Mouse (Mus musculus) liver, embryonic 14.5 days (tissue): Measurements from ENCODE around the gene Wbp1l. TPM values are rescaled to one million over a fixed set of nuclear protein-coding genes. Genes with fewer than 3 reads are reported as not detected.

Experiments used
- ATAC-seq: fragments of 200-750 bp; cut with Nextera tagmentation; 2 replicates; pipeline ENCODE4 v1.8.0; 2017; ENCODE audit warnings: moderate number of reproducible peaks, mild to moderate bottlenecking, moderate library complexity; ENCODE audit not compliant: insufficient read depth
- DNase-seq, 3 experiments: peaks; one replicate each; pipeline ENCODE4 v3.0.0-alpha.2; 2012 to 2013; ENCODE audit warnings: low read depth in 3 of 3, low spot score in 3 of 3
- H3K27ac ChIP-seq: fragments of 300-500 bp; sonication (generic); 2 replicates; pipeline ENCODE4 v1.5.1; 2014; ENCODE audit warnings: moderate library complexity, mild to moderate bottlenecking, control low read depth, inconsistent platforms
- H3K27me3 ChIP-seq: fragments of 300-500 bp; sonication (generic); 2 replicates; pipeline ENCODE4 v1.6.1; 2014; ENCODE audit warnings: mild to moderate bottlenecking, low read length, moderate library complexity; ENCODE audit not compliant: control insufficient read depth, insufficient read depth
- H3K36me3 ChIP-seq: fragments of 300-500 bp; sonication (generic); replicated peaks from 2 replicates; pipeline ENCODE4 v1.6.1; 2014; ENCODE audit warnings: low read depth; ENCODE audit not compliant: control insufficient read depth, insufficient read depth
- H3K4me1 ChIP-seq, 2 experiments: fragments of 200-500 bp in 1 of 2; fragments of 300-500 bp in 1 of 2; sonication (generic) in 1 of 2; replicated peaks; 2 replicates each; pipeline ENCODE4 v1.6.1; 2012 to 2014; ENCODE audit warnings: antibody characterized with exemption in 1 of 2, inconsistent platforms in 1 of 2, low read length in 1 of 2; ENCODE audit not compliant: control insufficient read depth in 2 of 2, insufficient read depth in 2 of 2
- H3K4me2 ChIP-seq: fragments of 300-500 bp; sonication (generic); 2 replicates; pipeline ENCODE4 v1.6.1; 2014; ENCODE audit warnings: low read depth, mild to moderate bottlenecking, control low read depth, moderate library complexity
- H3K4me3 ChIP-seq, 2 experiments: fragments of 200-500 bp in 1 of 2; fragments of 300-500 bp in 1 of 2; sonication (generic) in 1 of 2; 2 replicates each; pipeline ENCODE4 v1.5.1; 2012 to 2014; ENCODE audit warnings: low read depth in 2 of 2, low read length in 2 of 2, mild to moderate bottlenecking in 2 of 2, control low read depth in 1 of 2, inconsistent platforms in 1 of 2, moderate library complexity in 1 of 2; ENCODE audit not compliant: insufficient read depth in 1 of 2
- H3K9ac ChIP-seq: fragments of 300-500 bp; sonication (generic); replicated peaks from 2 replicates; pipeline ENCODE4 v1.6.1; 2014; ENCODE audit warnings: mild to moderate bottlenecking, control low read depth, moderate library complexity
- H3K9me3 ChIP-seq: fragments of 300-500 bp; sonication (generic); 2 replicates; pipeline ENCODE4 v1.6.1; 2016; ENCODE audit warnings: low read length, mixed read lengths; ENCODE audit not compliant: control insufficient read depth
- CTCF ChIP-seq: IDR thresholded peaks from 2 replicates; pipeline ENCODE4 v1.5.1; 2016; ENCODE audit warnings: antibody characterized with exemption, low read depth, control low read depth
- EP300 ChIP-seq: IDR thresholded peaks from 2 replicates; pipeline ENCODE4 v1.6.1; 2016; ENCODE audit warnings: antibody characterized with exemption, low read depth
- WGBS: fragments of 180-500 bp; shearing (Covaris S2); extraction: QIAGEN DNeasy Blood & Tissue Kit; methylation state at CpG from one replicate; pipeline ENCODE4 v1.1.7; 2014; ENCODE audit not compliant: insufficient replicate concordance; 5-methylcytosine and 5-hydroxymethylcytosine counted together
- polyA plus RNA-seq, 2 experiments: library from polyadenylated mRNA; depleted of rRNA in 1 of 2; stranded (reverse) in 1 of 2; unstranded in 1 of 2; fragments of >200 nt; fragmentation: Nextera tagmentation in 1 of 2; extraction: Ambion mirVana in 1 of 2; gene quantifications; 2 replicates each; pipeline versions ENCODE4 v1.2.1 to v1.2.3; 2012 to 2014

The Wbp1l gene
- polyA plus RNA-seq, 2 experiments, result 9.8 to 10.6 TPM

GRCm38 (mm10) chr19:46623194-46623667 is 24.3 kb downstream of the Wbp1l start:
- DNase-seq (no peak), ATAC-seq (no peak; the same call in 1 of the 2 replicates)
- Histone ChIP-seq H3K36me3 (no peaks in the 10 kb centered on the region), H3K4me3 (peak overlapping the region; percentile 21 to 30; a peak in 3 of 4 replicates), H3K4me2 (peak overlapping the region; percentile 47), H3K27ac (no peak overlapping the region), H3K9me3 (no peaks in the 10 kb centered on the region), H3K9ac (no peak overlapping the region), H3K4me1 (peaks cover 0 to 6% of the 10 kb centered on the region in 2 experiments; a peak in 1 of 4 replicates), H3K27me3 (no peaks in the 10 kb centered on the region)
- WGBS, result 28% methylated on average over 16 of the region's 16 CpGs
- TF ChIP-seq CTCF, result no peak
- TF ChIP-seq EP300, result no peak

GRCm38 (mm10) chr19:46623790-46624772 is 25.2 kb downstream of the Wbp1l start:
- peak overlapping the region; percentile 47 for H3K4me2 ChIP-seq
- no peaks in the 10 kb centered on the region for H3K27me3 ChIP-seq
- peak overlapping the region; percentile 21 to 30; a peak in 3 of 4 replicates for H3K4me3 ChIP-seq
- H3K27ac ChIP-seq, result no peak overlapping the region
- TF ChIP-seq CTCF (no peak), EP300 (no peak)
- H3K9me3 ChIP-seq, result no peaks in the 10 kb centered on the region
- H3K36me3 ChIP-seq, result no peaks in the 10 kb centered on the region
- ATAC-seq (peak; percentile 9; the same call in 1 of the 2 replicates), DNase-seq (no peak)
- H3K9ac ChIP-seq, result no peak overlapping the region
- WGBS, result 69% methylated on average over 19 of the region's 19 CpGs
- peaks cover 0 to 8% of the 10 kb centered on the region in 2 experiments; a peak in 1 of 4 replicates for H3K4me1 ChIP-seq

GRCm38 (mm10) chr19:46625015-46625414 is 26.1 kb downstream of the Wbp1l start:
- H3K4me3 ChIP-seq, result no peak overlapping the region

GRCm38 (mm10) chr19:46625519-46625918 is 26.6 kb downstream of the Wbp1l start:
- Histone ChIP-seq H3K4me3 (no peak overlapping the region), H3K27me3 (no peaks in the 10 kb centered on the region), H3K9me3 (no peaks in the 10 kb centered on the region), H3K27ac (no peak overlapping the region), H3K9ac (no peak overlapping the region), H3K4me2 (no peak overlapping the region), H3K4me1 (peaks cover 0 to 12% of the 10 kb centered on the region in 2 experiments; a peak in 1 of 4 replicates), H3K36me3 (no peaks in the 10 kb centered on the region)
- no peak for TF ChIP-seq CTCF
- TF ChIP-seq EP300, result no peak
- ATAC-seq (no peak), DNase-seq (no peak)
- WGBS, result 62% methylated on average over 10 of the region's 10 CpGs

More at GRCm38 (mm10) chr19:46625015-46625414, 26.1 kb downstream of the Wbp1l start:
- ATAC-seq (no peak), DNase-seq (no peak)
- WGBS, result 85% methylated on average over 12 of the region's 12 CpGs
- no peaks in the 10 kb centered on the region for H3K27me3 ChIP-seq
- peaks cover 0 to 8% of the 10 kb centered on the region in 2 experiments; a peak in 1 of 4 replicates for H3K4me1 ChIP-seq
- H3K36me3 ChIP-seq, result no peaks in the 10 kb centered on the region
- TF ChIP-seq CTCF, result no peak
- no peak for TF ChIP-seq EP300
- no peak overlapping the region for H3K4me2 ChIP-seq
- no peak overlapping the region for H3K27ac ChIP-seq
- H3K9me3 ChIP-seq, result no peaks in the 10 kb centered on the region
- no peak overlapping the region for H3K9ac ChIP-seq

GRCm38 (mm10) chr19:46628403-46628802 is 29.5 kb downstream of the Wbp1l start:
- H3K4me3 ChIP-seq, result no peak overlapping the region
- 65% methylated on average over 10 of the region's 10 CpGs for WGBS
- DNase-seq, result no peak
- no peaks in the 10 kb centered on the region for H3K27me3 ChIP-seq
- H3K9ac ChIP-seq, result no peak overlapping the region
- no peak for ATAC-seq
- no peak overlapping the region for H3K4me2 ChIP-seq
- peaks cover 0 to 12% of the 10 kb centered on the region in 2 experiments; a peak in 1 of 4 replicates for H3K4me1 ChIP-seq
- no peak for TF ChIP-seq EP300
- no peaks in the 10 kb centered on the region for H3K9me3 ChIP-seq
- no peaks in the 10 kb centered on the region for H3K36me3 ChIP-seq
- H3K27ac ChIP-seq, result no peak overlapping the region
